Mouse (Mus musculus): ENCODE results near the gene BC037034.

Gene BC037034

GRCm38 (mm10) chr5:138262582-138263240 lies 1.1 kb downstream of the BC037034 start:
- DNase-seq (ENCODE audit: low spot score in 2 of 2): no peak

GRCm38 (mm10) chr5:138262001-138262400 lies 1.8 kb downstream of the BC037034 start:
- DNase-seq (ENCODE audit: low spot score in 2 of 2): no peak

- DNase-seq (ENCODE audit: low spot score in 2 of 2): no peak
Observed at GRCm38 (mm10) chr5:138260834-138261233, 3.0 kb downstream of the BC037034 start.

- DNase-seq (ENCODE audit: low spot score in 2 of 2): no peak
Observed at GRCm38 (mm10) chr5:138260051-138260450, 3.8 kb downstream of the BC037034 start.

GRCm38 (mm10) chr5:138258993-138259392 lies 4.8 kb downstream of the BC037034 start:
- DNase-seq (ENCODE audit: low spot score in 2 of 2): no peak

GRCm38 (mm10) chr5:138258542-138258941 lies 5.3 kb downstream of the BC037034 start:
- DNase-seq (ENCODE audit: low spot score in 2 of 2): no peak

GRCm38 (mm10) chr5:138258078-138258477 lies 5.8 kb downstream of the BC037034 start:
- no peak for DNase-seq (ENCODE audit: low spot score in 2 of 2)

- DNase-seq (ENCODE audit: low spot score in 2 of 2): no peak
Observed at GRCm38 (mm10) chr5:138257585-138257978, 6.3 kb downstream of the BC037034 start.

- no peak for DNase-seq (ENCODE audit: low spot score in 2 of 2)
Observed at GRCm38 (mm10) chr5:138256966-138257584, 6.8 kb downstream of the BC037034 start.

- no peak for DNase-seq (ENCODE audit: low spot score in 2 of 2)
Observed at GRCm38 (mm10) chr5:138256094-138256467, 7.8 kb downstream of the BC037034 start.

GRCm38 (mm10) chr5:138255353-138256093 lies 8.3 kb downstream of the BC037034 start, which contains the start of gene Lamtor4:
TSS of gene Lamtor4 (plus strand) at chr5:138255482.
- peak; percentile 82 to 95 for DNase-seq (ENCODE audit: low spot score in 2 of 2)

- DNase-seq (ENCODE audit: low spot score in 2 of 2): no peak
Observed at GRCm38 (mm10) chr5:138253061-138253460, 10.8 kb downstream of the BC037034 start.

- DNase-seq (ENCODE audit: low spot score in 2 of 2): no peak
Observed at GRCm38 (mm10) chr5:138251144-138251543, 12.7 kb downstream of the BC037034 start.

GRCm38 (mm10) chr5:138241511-138241910 lies 22.3 kb downstream of the BC037034 start:
- DNase-seq (ENCODE audit: low spot score in 2 of 2): no peak

GRCm38 (mm10) chr5:138234224-138234623 lies 29.6 kb downstream of the BC037034 start:
- no peak for DNase-seq (ENCODE audit: low spot score in 2 of 2)

- no peak for DNase-seq (ENCODE audit: low spot score in 2 of 2)
Observed at GRCm38 (mm10) chr5:138233778-138234177, 30.1 kb downstream of the BC037034 start.

- DNase-seq (ENCODE audit: low spot score in 2 of 2): no peak
Observed at GRCm38 (mm10) chr5:138229511-138229910, 34.3 kb downstream of the BC037034 start.

- DNase-seq (ENCODE audit: low spot score in 2 of 2): no peak
Observed at GRCm38 (mm10) chr5:138228026-138228425, 35.8 kb downstream of the BC037034 start.

GRCm38 (mm10) chr5:138227367-138227766 lies 36.5 kb downstream of the BC037034 start:
- DNase-seq (ENCODE audit: low spot score in 2 of 2): no peak

GRCm38 (mm10) chr5:138226491-138226890 lies 37.3 kb downstream of the BC037034 start:
- DNase-seq (ENCODE audit: low spot score in 2 of 2): no peak

GRCm38 (mm10) chr5:138225700-138226099 lies 38.1 kb downstream of the BC037034 start, which contains the start of gene Nxpe5:
TSS of gene Nxpe5 (plus strand) at chr5:138225898.
- DNase-seq (ENCODE audit: low spot score in 2 of 2): no peak

- DNase-seq (ENCODE audit: low spot score in 2 of 2): no peak
Observed at GRCm38 (mm10) chr5:138223287-138223686, 40.5 kb downstream of the BC037034 start.

GRCm38 (mm10) chr5:138222111-138222510 lies 41.7 kb downstream of the BC037034 start:
- DNase-seq (ENCODE audit: low spot score in 2 of 2): peak; percentile 71 to 87
